Mouse (Mus musculus) heart, embryonic 11.5 days (tissue): ENCODE data around the gene Fam117a. TPM values are rescaled to one million over a fixed set of nuclear protein-coding genes. Genes with fewer than 3 reads are reported as not detected.
A peak's percentile ranks its signal among the peaks of the same experiment; 100 is the strongest.

Experiments used
- ATAC-seq: fragments of 200-750 bp; cut with Nextera tagmentation; replicated peaks from 2 replicates; pipeline ENCODE4 v1.8.0; 2017; ENCODE audit warnings: moderate library complexity; ENCODE audit not compliant: insufficient number of reproducible peaks, low FRiP score, low TSS enrichment
- H3K27ac ChIP-seq: fragments of 300-500 bp; sonication (generic); 2 replicates; pipeline ENCODE4 v1.5.1; 2014; ENCODE audit warnings: mild to moderate bottlenecking, low read depth, low read length
- H3K27me3 ChIP-seq: fragments of 300-500 bp; sonication (generic); 2 replicates; pipeline ENCODE4 v1.6.1; 2014; ENCODE audit warnings: mild to moderate bottlenecking, low read length, mixed read lengths; ENCODE audit not compliant: control insufficient read depth, insufficient read depth
- H3K36me3 ChIP-seq: fragments of 300-500 bp; sonication (generic); 2 replicates; pipeline ENCODE4 v1.6.1; 2014; ENCODE audit warnings: mild to moderate bottlenecking, low read length, moderate library complexity, mixed read lengths; ENCODE audit not compliant: control insufficient read depth, insufficient read depth
- H3K4me1 ChIP-seq: fragments of 300-500 bp; sonication (generic); 2 replicates; pipeline ENCODE4 v1.6.1; 2014; ENCODE audit warnings: low read length; ENCODE audit not compliant: control insufficient read depth, insufficient read depth
- H3K4me2 ChIP-seq: fragments of 300-500 bp; sonication (generic); 2 replicates; pipeline ENCODE4 v1.6.1; 2014; ENCODE audit warnings: mild to moderate bottlenecking, moderate library complexity
- H3K4me3 ChIP-seq: fragments of 300-500 bp; sonication (generic); 2 replicates; pipeline ENCODE4 v1.5.1; 2014; ENCODE audit warnings: low read depth, low read length
- H3K9ac ChIP-seq: fragments of 300-500 bp; sonication (generic); 2 replicates; pipeline ENCODE4 v1.6.1; 2014; ENCODE audit warnings: mild to moderate bottlenecking, low read depth, low read length, moderate library complexity
- H3K9me3 ChIP-seq: fragments of 300-500 bp; sonication (generic); replicated peaks from 2 replicates; pipeline ENCODE4 v1.6.1; 2016; ENCODE audit warnings: low read length; ENCODE audit not compliant: control insufficient read depth
- WGBS: fragments of 180-500 bp; shearing (Covaris S2); extraction: QIAGEN DNeasy Blood & Tissue Kit; methylation state at CpG from one replicate; pipeline ENCODE4 v1.1.7; 2014; ENCODE audit not compliant: insufficient replicate concordance; 5-methylcytosine and 5-hydroxymethylcytosine counted together
- polyA plus RNA-seq: library from polyadenylated mRNA; unstranded; fragments of >200 nt; fragmentation: Nextera tagmentation; extraction: Ambion mirVana; gene quantifications from 2 replicates; pipeline ENCODE4 v1.2.1, GENCODE M21; 2014

Fam117a gene
- polyA plus RNA-seq, 1 experiment from 2014 or later, result 19.4 TPM

DNA sequence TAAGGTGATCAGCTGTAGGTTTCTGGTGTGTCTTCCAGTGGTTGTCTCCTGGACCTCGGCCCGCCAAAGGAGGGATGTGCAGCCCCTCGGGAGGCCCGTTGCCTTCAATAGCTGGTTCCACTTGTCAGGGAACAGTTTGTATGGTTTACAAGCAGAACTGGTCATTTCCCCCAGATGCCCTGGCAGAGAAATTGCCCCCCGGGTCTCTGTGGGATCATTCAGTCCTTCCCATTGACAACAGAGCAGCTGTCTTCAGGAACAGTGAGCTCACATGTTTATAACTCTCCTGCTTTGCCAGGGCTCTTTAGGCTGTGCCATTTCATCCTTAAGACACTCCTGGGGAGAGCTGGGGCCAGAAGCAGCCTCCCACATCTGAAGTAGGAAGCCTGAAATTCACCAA is 57.3 kb downstream of the Fam117a start:
- ATAC-seq, result no peak
- 49% methylated on average over 5 of the region's 5 CpGs for WGBS
- no peak overlapping the region for H3K4me3 ChIP-seq
- H3K4me2 ChIP-seq, result no peak overlapping the region
- peaks cover 12% of the 10 kb centered on the region for H3K36me3 ChIP-seq
- H3K9ac ChIP-seq, result no peak overlapping the region
- no peaks in the 10 kb centered on the region for H3K4me1 ChIP-seq
- H3K27ac ChIP-seq, result no peak overlapping the region
- no peaks in the 10 kb centered on the region for H3K27me3 ChIP-seq
- H3K9me3 ChIP-seq, result no peaks in the 10 kb centered on the region

DNA sequence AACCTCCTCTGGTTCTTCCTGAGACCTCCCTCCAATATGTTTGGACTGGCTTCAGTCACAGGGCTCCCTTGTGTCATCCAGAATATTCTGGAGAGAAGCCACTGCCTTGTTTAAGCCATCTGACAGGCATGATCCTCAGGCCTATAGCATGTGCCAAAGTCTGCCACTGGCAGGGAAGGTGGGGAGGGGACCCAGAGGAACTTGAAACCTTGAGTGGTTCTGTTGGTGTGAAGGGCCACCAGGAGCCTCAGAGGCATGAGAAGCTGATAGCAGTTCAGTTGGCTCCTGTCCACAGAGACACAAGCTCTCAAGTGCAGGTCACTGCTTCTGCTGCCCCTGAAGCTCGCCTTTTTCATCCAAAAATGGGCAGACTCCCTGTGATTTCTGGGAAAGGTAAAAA is 59.7 kb downstream of the Fam117a start:
- H3K4me3 ChIP-seq, result no peak overlapping the region
- H3K9me3 ChIP-seq, result no peaks in the 10 kb centered on the region
- no peaks in the 10 kb centered on the region for H3K4me1 ChIP-seq
- no peaks in the 10 kb centered on the region for H3K27me3 ChIP-seq
- no peak for ATAC-seq
- H3K9ac ChIP-seq, result no peak overlapping the region
- 41% methylated on average over 1 of the region's 1 CpGs for WGBS
- no peak overlapping the region for H3K27ac ChIP-seq
- H3K4me2 ChIP-seq, result no peak overlapping the region
- H3K36me3 ChIP-seq, result 0 out of 2 replicates have a peak, but pooled peaks cover 2% of the 10 kb centered on the region

DNA sequence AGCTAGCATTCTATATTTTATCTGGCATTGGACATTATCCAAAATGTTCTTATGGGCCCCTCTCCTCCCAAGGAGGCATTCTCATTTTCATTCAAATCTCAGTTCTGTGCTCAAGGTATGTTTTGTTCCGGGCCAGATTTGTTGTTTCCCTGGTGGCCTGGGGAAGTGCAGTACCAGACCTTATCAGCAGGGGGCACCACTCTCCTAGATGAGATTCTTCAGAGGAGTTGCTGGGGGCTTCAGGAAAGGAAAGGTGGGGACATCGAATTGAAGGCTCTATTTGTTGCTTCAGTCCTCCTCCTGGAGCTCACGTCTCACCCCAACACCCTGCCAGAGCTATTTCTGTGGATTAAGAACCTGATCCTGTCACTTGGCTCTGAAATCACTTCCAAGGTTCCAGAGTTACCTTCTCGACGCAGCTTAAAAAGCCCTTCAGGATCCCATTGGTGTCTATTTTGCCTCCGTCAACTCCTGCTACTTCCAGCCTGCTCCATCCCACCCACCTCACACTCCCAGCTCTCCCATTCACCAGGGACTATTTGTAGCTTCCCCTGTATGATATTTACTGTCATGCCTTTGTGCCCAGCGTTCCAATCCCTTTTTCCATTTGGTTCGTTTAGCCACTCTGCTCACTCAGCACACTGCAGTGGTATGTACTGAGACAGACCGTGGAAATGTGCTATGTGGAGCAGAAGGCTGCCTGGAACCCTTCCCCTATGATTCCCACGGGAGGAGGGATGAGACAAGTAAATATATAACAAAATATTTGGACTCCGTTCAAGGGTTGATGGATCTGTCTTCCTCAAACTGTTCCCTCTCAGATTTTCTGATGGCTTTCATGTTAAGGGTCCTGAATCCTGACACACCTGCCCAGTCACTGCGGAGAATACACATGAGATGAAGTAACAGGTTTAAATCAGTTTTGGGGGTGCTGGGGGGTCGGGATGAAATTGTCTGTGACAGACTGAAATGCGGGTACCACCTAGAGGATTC is 61.3 kb downstream of the Fam117a start:
- peaks cover 11% of the 10 kb centered on the region for H3K4me1 ChIP-seq
- H3K4me2 ChIP-seq, result peak overlapping the region; percentile 41; the same call in 1 of the 2 replicates
- H3K36me3 ChIP-seq, result no peaks in the 10 kb centered on the region
- no peaks in the 10 kb centered on the region for H3K27me3 ChIP-seq
- ATAC-seq, result no peak
- WGBS, result 57% methylated on average over 14 of the region's 14 CpGs
- H3K4me3 ChIP-seq, result no peak overlapping the region
- no peak overlapping the region for H3K9ac ChIP-seq
- no peaks in the 10 kb centered on the region for H3K9me3 ChIP-seq
- H3K27ac ChIP-seq, result no peak overlapping the region

DNA sequence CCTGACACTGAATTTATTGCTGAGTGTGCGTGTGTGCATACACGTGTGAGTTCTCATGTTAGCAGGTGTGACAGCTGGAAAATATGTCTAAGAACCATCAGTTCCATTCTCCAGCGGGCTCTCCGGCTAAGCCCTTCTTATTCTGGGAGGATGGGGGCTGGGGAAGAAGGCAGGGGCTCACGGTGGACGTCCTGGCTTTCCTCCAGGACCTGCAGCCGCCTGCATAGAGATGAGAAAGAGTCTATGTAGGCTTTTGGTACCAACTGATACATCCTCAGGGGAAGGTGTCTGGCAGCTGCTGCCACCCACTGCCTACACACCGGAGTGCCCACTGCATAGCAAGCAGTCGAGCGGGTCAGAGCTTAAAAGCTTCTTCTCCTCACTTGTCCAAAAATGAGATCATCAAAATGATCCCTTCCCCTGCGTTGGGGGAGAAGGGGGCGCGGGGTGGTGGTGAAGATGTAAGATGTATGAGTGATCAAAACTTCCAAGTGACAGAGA is 62.8 kb downstream of the Fam117a start:
- Histone ChIP-seq H3K9ac (no peak overlapping the region), H3K36me3 (no peaks in the 10 kb centered on the region), H3K27ac (no peak overlapping the region), H3K4me1 (peaks cover 14% of the 10 kb centered on the region), H3K4me2 (no peak overlapping the region), H3K9me3 (no peaks in the 10 kb centered on the region), H3K4me3 (no peak overlapping the region), H3K27me3 (no peaks in the 10 kb centered on the region)
- 69% methylated on average over 13 of the region's 13 CpGs for WGBS
- no peak for ATAC-seq

DNA sequence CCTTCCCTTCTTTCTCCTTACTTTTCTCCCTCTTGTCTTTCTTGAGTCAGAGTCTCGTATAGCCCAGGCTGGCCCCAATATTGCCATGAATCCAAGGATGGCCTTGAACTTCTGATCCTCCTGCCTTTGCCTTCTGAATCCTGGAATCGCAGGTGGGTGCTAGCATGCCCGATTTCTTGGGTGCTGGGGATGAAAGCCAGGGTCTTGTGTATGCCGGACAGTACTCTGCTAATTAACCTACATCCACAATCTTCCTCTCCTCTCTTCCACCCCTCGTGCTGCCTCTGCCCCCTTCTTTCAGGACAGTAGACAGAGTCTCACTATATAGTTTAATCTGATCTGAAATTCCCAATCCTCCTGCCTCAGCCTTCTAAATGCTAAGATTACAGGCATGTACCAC is 64.8 kb downstream of the Fam117a start:
- Histone ChIP-seq H3K27me3 (no peaks in the 10 kb centered on the region), H3K4me2 (no peak overlapping the region), H3K36me3 (no peaks in the 10 kb centered on the region), H3K27ac (no peak overlapping the region), H3K9me3 (no peaks in the 10 kb centered on the region), H3K9ac (no peak overlapping the region), H3K4me1 (peaks cover 14% of the 10 kb centered on the region), H3K4me3 (no peak overlapping the region)
- 82% methylated on average over 5 of the region's 5 CpGs for WGBS
- no peak for ATAC-seq

DNA sequence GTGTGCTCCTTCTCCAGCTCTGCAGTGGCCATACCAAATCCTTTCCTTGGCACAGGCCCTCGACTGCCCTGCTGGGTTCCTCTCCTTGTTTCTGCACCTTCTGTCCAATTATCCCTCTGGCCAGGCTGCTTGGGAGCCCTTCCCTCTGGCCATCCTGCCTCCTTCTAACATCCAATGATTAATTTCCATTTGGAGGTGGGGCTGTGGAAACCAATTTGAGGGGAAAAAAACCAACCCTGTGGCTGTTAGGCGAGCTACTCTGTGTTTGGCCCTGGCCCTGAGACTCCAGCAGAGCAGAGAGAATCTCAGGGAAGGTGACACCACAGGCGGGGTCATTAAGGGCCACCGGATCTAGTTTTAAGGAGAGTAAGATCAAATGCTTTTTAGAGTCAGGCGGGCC is 65.4 kb downstream of the Fam117a start:
- Histone ChIP-seq H3K4me2 (no peak overlapping the region), H3K9ac (no peak overlapping the region), H3K36me3 (no peaks in the 10 kb centered on the region), H3K27ac (peak overlapping the region; percentile 67), H3K4me3 (no peak overlapping the region), H3K9me3 (no peaks in the 10 kb centered on the region), H3K4me1 (peaks cover 14% of the 10 kb centered on the region), H3K27me3 (no peaks in the 10 kb centered on the region)
- no peak for ATAC-seq
- WGBS, result 19% methylated on average over 5 of the region's 5 CpGs

DNA sequence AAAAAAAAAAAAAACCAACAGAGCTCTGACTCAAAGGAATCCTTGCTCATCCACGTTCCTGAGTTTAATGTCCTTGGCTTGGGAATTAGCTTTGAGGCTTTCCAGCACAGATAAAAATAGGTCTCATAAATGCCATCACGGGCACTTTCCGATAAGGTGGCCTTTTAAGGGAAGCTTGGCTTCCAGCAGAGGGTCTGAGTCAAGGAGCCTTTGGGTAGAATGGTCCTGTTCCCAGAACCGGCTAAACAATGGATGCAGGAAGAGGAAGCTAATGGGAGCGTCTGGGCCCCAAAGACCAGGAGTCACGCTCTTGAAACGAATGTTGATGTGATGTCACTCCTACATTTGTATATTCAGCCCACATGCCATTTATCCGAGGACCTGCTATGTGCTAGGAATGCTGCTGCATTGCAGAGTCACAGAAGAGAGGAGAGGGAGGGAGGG is 65.9 kb downstream of the Fam117a start:
- Histone ChIP-seq H3K4me1 (peaks cover 14% of the 10 kb centered on the region), H3K36me3 (no peaks in the 10 kb centered on the region), H3K27ac (peak overlapping the region; percentile 67), H3K4me2 (peak overlapping the region; percentile 34; the same call in 1 of the 2 replicates), H3K4me3 (no peak overlapping the region), H3K9ac (no peak overlapping the region), H3K27me3 (no peaks in the 10 kb centered on the region), H3K9me3 (no peaks in the 10 kb centered on the region)
- 8% methylated on average over 8 of the region's 8 CpGs for WGBS
- no peak for ATAC-seq

DNA sequence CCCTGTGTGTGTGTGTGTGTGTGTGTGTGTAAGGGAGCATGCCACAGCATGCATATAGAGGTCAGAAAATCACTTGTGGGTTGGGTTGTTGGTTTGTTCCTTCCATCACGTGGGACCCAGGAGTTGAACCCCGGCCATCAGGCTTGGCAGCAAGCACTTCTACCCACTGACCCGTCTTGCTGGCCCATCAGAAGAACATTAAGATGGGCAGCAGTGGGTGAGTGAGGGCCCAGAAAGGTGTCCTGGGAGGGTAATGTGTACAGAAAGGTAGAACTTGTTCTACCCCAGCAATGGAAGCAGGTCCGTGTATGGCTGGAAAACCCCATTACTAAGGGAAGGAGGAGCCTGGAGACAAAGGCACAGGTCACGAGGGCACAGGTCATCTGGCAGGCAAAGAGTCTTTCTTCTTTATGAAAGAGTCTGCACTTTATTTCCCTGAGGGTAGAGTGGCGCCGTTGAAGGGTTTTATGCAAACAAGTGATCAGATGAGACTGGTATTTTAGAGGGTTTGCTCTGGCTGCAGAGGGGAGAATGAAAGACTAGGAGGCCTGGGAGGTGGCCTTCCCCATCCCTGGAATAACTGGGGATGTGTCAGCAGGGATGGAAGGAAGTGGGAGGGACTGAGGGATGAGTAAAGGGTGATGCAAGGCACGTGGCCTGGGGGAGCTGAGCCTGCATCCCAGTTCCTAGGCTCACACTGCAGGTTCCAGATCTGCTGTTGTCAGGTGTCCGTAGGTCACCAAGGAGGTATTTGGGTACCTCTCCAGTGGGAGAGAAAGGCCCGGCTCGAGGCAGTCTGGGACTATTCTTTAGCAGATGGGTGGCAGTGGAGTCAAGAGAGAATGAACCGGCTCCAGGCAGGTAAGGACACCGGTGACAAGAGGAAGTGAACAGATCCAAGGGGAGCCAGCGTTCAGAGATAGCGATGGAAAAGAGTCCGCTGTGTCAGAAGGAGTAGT is 66.8 kb downstream of the Fam117a start:
- Histone ChIP-seq H3K9me3 (no peaks in the 10 kb centered on the region), H3K36me3 (no peaks in the 10 kb centered on the region), H3K4me3 (no peak overlapping the region), H3K9ac (no peak overlapping the region), H3K27ac (peak overlapping the region; percentile 67; the same call in 1 of the 2 replicates), H3K4me2 (no peak overlapping the region), H3K4me1 (peaks cover 14% of the 10 kb centered on the region), H3K27me3 (no peaks in the 10 kb centered on the region)
- ATAC-seq, result no peak
- 76% methylated on average over 16 of the region's 16 CpGs for WGBS
